20 mouse cellular contexts compared by ENCODE assay signal in the genomic region with DNA sequence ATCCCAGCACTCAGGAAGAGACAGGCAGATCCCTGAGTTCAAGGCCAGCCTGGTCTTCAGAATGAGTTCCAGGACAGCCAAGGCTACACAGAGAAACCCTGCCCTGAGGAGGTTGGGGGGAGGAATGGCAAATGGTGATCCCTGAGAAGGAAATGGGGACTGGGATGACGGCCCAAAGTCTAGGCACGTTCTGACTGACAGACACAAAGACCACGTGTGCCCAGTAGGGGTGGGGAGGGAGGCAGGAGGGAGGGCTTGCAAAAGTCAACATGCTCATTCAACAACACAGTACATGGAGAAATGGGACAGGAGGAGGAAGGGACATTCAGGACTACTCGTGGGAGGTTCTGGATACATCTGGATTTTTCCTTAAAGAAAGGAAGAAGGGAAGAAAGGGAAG. TPM values are rescaled to one million over a fixed set of nuclear protein-coding genes. Genes with fewer than 3 reads are reported as not detected.
DNase-seq lines count a peak whose midpoint lies in the region; TF ChIP-seq lines count a peak whose summit lies in the region.
"Had no signal": no experiment of that assay in that cellular context is flagged by ENCODE, and none has a peak within 500 bp of the region (broad histone marks: within the 10 kb centered on the region; RNA-seq: fewer than 3 reads in every experiment).

No protein-coding gene starts in this region.

- H3K27ac ChIP-seq in gastrocnemius, adult 2 months = peak overlapping the region; percentile 58; the same call in 1 of the 2 replicates
- H3K27ac ChIP-seq in left cerebral cortex, adult 2 months = peak overlapping the region; percentile 37; the same call in 1 of the 2 replicates
- H3K27ac ChIP-seq: embryonic facial prominence, embryonic 13.5 days; embryonic facial prominence, embryonic 15.5 days; forebrain, embryonic 12.5 days had no signal

- intact Hi-C loops in gastrocnemius, adult 2 months (cut with DNase I) = no loop called here
- intact Hi-C loops in left cerebral cortex, adult 2 months (cut with DNase I) = loop anchor here (5.0 to 10.0 kb wide), 2 partner anchors 90 to 188 kb away; no protein-coding TSS in a partner anchor

- DNase-seq in gastrocnemius, adult 2 months = no peak
- no peak for DNase-seq in gastrocnemius, postnatal 4 days (ENCODE audit: low spot score in 2 of 2)
- no peak for DNase-seq in left cerebral cortex, adult 2 months (ENCODE audit: extremely low spot score in 1 of 2, low spot score in 2 of 2)
- no peak for DNase-seq in left cerebral cortex, adult 9 months (ENCODE audit: low spot score in 2 of 2)
- peak; percentile 25 for DNase-seq in brain, adult 2 months (ENCODE audit: low read depth, low spot score)
- DNase-seq in cerebellum, adult 18-20 months = no peak
- DNase-seq: adrenal gland, adult 2 months; adrenal gland, postnatal 10 days; adrenal gland, postnatal 25 days; cerebellum, adult 11-12 months; cerebellum, adult 8-10 months; cerebellum, adult 9-11 months; cerebellum, postnatal 14 days; cerebellum, postnatal 36 days; embryo, embryonic 11 days had no signal

- TF ChIP-seq CTCF in gastrocnemius, adult 2 months (IDR thresholded peaks at IDR 0.05) = no peak
- TF ChIP-seq CTCF in left cerebral cortex, adult 2 months (IDR thresholded peaks at IDR 0.05) = no peak

- H3K4me3 ChIP-seq in gastrocnemius, adult 2 months = no peak overlapping the region
- no peak overlapping the region for H3K4me3 ChIP-seq in left cerebral cortex, adult 2 months
- H3K4me3 ChIP-seq: embryonic facial prominence, embryonic 13.5 days; embryonic facial prominence, embryonic 15.5 days; erythroblast, embryonic 14.5 days; forebrain, embryonic 12.5 days had no signal

RNA-seq across cellular contexts. Expression of a gene that starts 1.7 kb away (rescaled TPM):
- total RNA-seq in gastrocnemius, adult 2 months (2021) = 1 to 10 TPM; 1.3 to 1.9 TPM
- total RNA-seq in gastrocnemius, postnatal 4 days (2021) = 1 to 10 TPM; 2.5 to 2.8 TPM
- 100 to 1,000 TPM; 121 to 123 TPM for total RNA-seq in left cerebral cortex, adult 2 months (2021)
- total RNA-seq: common myeloid progenitor, adult 5-6 weeks had no signal

Comparison
In these comparisons a context has a peak if more than half of its experiments do, and no peak if none do; other contexts are left out.
1. RNA of a gene that starts 1.7 kb away (total RNA-seq): 121 to 123 TPM in left cerebral cortex, adult 2 months; 2.5 to 2.8 TPM in gastrocnemius, postnatal 4 days and 1.3 to 1.9 TPM in gastrocnemius, adult 2 months; every median in the first group is over 10 times any median in the second.